Mouse (Mus musculus): ENCODE data around the gene Mapkapk3.

The Mapkapk3 gene

GRCm38 (mm10) chr9:107288711-107289110, 966 bp downstream of the Mapkapk3 start:
- no peak for DNase-seq (ENCODE audit: low read depth, low spot score)

GRCm38 (mm10) chr9:107288105-107288650, 1.5 kb downstream of the Mapkapk3 start:
- DNase-seq (ENCODE audit: low read depth, low spot score): no peak

DNA sequence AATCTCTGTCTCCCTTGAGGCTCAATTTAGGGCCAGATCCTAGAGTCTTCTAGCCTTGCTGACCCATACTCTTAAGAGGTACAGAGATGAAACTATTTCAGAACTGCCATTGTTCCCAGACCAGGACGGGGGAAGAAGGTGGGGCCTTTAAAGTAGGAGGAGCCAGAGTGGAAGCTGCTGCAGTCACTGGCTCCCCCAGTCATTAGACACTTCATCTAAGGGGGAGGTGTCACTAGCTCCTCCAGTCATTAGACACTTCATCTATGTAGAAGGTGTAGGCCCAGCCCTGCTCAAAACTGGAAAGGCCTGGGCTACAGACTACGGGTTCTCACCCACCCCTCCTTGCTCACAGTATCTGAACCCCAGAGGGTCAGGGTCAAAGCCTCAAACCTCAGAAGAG, 2.4 kb downstream of the Mapkapk3 start:
- DNase-seq (ENCODE audit: low read depth, low spot score): no peak

DNA sequence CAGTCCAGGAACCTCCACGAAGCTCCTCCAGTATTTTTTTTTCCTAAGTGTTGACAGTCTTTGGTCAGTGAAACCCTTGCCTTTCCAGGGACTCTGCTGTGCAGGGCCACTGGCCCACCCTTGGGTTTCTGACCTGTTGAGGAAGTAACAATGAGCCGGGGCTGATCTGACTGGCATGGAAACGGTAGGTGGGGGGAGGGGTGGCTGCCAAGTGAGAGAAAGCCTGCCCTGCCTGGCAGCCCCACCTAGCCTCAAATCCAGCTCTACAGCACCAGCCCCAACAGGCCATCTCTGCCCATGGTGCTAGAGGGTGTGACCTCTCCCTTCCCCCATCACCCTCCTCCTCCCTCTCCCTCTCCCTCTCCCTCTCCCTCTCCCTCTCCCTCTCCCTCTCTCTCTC, 4.7 kb downstream of the Mapkapk3 start:
- no peak for DNase-seq (ENCODE audit: low read depth, low spot score)

DNA sequence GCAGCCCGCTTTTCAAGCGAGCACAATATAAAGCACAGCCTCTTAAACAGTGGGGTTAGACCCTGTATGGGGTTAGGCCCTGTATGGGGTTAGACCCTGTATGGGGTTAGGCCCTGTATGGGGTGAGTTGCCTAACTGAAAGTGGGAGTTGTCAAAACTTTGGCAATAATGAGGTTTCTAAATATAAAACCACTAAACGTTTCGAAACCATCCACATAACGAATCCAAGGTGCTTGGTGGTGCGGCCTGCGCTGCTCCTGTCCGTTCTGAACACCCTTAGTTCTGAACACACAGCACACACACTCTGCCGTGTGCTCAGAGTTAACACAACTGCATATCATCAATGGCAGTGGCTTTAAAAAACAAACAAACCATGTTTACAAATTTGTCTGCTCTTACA, 6.7 kb downstream of the Mapkapk3 start:
- no peak for DNase-seq (ENCODE audit: low read depth, low spot score)

GRCm38 (mm10) chr9:107281241-107281987, 8.3 kb downstream of the Mapkapk3 start:
- no peak for DNase-seq (ENCODE audit: low read depth, low spot score)

DNA sequence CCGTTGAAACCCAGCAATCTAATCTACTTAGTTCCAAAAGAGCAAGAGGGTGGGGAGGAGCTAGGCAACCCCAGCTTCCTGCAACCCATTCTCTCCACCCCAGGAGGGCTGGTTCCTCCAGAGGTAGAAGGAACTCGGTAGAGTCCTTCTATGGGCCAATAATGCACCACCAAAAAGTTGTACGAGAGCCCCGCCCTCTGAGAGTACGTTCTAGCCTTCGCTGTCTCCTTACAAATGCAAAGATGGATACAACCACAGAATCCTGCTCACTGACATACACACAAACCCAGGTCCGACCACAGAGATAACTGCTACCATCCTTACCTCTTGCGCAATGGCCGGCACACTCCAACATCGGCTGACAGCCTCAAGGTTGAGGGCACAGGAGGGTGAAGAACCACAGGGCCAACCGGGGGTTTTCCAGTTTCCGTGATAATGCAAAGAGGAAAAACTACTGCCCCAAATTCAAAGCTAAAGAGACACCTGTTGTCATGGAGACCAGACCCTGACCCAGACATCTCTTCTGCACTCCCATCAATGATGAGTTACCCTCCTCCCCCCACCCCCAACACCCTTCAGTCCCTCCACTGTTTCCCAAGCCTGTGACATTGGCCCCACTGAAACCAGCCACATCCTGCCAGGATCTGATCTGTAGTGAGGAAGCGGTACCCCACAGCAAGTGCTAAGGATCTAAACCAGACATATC, 9.2 kb downstream of the Mapkapk3 start:
- DNase-seq (ENCODE audit: low read depth, low spot score): no peak

DNA sequence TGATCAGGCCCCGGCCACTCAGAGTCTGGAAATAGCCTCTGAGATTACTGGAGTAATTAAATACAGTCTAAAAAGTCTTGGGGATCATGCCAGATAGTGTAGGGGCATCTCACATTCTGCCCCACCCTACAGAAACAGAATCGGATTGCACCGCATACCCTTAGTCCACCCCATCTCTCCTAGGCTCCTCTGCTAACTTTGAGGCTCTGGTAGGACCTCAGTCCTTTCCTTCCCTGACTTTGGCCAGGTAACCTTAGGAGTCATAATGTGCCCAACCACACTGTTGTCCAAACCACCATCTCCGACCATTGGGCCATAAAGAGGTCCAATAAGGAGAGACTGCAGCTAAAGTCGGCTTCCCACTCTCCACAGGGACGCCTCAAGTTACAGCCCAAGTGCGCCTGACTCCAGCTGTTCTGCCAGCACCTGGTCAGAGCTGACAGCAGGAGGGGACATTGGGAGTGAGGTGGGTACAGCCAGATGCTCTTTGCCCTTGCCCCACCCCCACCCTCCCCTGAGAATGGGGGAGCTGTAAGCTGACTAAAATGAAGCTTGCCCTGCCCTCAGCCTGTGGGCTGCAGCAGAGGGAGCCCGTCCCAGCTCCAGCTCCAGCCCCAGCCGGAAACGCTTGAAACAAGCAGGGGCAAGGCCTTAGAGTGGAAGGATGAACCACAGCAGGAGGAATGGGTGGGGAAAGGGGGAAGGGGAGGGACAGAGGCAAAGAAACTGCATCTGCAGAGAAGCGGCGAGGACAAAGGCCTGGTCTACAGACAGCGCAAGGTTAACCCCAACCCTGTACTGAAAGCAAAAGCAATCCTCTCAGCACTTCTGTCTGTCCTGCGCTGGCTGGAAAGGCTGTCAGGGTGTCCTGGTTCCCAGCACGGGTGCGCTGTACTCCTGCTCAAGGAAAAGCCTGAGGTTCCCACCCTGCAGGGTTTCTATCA, 10.0 kb downstream of the Mapkapk3 start:
- DNase-seq (ENCODE audit: low read depth, low spot score): no peak

DNA sequence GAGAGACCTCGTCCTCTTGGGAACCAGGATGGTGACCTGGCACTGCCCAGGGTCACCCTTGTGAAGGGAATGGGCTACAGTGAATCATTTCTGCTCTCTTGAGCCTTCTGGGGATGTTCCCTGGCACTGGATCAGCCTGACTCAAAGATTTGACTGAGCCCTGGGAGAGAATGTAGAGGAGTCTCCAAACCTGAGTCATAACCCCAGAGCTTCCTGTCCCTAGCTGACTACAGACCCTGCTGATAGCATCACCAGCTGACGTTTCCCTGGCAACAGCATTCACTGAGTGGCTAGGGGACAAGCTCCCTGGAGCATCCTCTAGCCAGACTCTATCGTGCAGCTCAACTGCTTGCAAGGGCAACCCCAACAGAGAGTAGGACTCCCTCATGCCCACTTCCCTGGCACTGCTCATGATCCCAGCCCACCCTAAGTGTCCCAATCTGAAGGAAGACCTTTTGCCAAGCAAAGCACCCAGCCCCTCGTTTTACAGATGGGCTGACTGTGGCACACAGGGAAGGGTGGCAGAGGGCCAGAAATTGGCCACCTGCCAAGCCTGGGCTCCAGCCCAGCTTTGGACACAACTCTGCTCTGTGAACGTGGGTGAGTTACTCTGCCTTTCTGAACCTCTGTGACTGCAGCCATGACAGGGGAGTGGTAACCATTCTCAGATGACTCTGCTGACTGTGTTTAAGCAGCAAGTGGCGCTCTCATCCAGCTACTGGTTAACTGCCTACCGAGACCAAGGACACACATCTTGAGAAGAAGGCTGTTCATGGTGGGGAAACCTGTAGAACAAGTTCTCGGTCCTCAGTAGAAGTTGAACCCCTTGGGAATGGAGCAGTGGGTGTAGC, 10.9 kb downstream of the Mapkapk3 start:
- DNase-seq (ENCODE audit: low read depth, low spot score): no peak

DNA sequence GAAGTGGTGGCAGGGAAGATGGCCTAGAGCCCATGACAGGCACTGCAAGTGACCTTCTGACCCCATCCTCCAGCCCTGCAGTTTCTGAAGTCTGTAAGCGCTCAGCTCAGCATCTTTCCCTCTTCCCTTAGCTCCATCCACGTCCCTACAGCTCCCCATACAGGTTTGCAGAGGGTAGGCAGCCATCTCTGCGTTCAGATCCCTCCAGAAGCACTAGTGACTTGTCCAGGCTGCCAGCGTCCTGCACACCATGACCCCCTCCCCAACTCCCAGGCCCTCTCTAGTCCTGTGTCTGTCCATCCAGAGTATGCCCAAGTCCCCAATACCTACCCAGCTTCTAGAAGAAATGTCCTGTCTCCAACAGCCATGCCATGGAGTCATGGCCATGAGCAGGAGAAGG, 11.6 kb downstream of the Mapkapk3 start:
- no peak for DNase-seq (ENCODE audit: low read depth, low spot score)

DNA sequence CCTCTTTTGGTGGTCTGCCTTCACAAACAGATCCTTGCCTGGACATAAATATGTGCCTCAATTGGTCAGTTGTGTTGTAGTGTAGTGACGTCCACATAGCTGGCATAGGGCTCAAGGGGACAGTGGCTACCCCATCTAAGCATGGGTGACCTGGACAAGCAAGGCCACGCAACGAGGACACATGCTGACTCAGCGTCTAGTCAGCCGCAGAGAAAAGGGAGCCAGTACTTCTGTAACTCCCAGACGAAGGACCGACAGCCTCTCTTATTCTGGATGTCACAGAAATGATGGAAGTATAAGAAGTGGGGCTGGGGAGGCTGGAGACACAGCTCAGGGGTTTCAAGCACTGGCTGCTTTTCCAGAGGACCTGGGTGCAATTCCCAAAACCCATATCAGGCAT, 12.1 kb downstream of the Mapkapk3 start:
- no peak for DNase-seq (ENCODE audit: low read depth, low spot score)

- no peak for DNase-seq (ENCODE audit: low read depth, low spot score)
Observed at GRCm38 (mm10) chr9:107275710-107276109, 14.0 kb downstream of the Mapkapk3 start.

DNA sequence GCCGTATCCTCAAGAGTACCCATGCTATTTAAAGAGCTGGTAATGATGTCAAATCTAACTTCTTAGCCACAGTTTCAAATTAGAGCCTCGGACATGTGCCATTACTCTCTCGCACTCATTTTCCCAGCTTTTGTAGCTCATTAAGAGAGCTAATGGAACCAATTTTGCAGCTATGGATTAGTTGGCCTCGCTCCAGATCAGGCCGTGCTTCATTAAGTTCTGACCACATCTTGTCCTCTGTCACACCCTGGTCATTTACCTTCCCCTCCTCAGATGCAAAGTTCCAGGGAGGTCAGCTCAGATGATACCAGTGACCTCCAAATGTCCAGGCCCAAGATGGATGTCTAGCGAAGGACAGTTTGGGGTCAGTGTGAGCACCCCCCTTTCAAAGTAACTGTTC, 14.9 kb downstream of the Mapkapk3 start:
- DNase-seq (ENCODE audit: low read depth, low spot score): no peak

DNA sequence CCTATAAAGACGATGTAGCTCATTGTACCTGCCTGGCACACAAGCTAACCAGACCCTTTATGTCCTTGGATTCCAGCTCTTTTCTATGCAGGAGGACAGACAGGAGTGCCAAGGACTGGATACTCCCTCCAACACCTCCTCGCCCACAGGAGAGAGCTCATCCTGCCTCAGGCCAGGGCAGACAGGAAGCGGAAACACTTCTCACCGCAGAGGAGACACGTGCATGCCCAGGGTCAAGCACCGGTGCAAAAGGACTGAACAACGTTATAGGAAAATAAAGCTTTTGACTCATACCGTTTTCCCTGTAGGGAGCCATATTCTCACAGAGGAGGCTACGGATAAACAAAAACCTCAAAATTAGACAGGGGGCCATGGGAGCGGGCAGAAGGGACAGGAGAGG, 16.5 kb downstream of the Mapkapk3 start:
- no peak for DNase-seq (ENCODE audit: low read depth, low spot score)

GRCm38 (mm10) chr9:107272284-107272683, 17.4 kb downstream of the Mapkapk3 start:
- no peak for DNase-seq (ENCODE audit: low read depth, low spot score)

DNA sequence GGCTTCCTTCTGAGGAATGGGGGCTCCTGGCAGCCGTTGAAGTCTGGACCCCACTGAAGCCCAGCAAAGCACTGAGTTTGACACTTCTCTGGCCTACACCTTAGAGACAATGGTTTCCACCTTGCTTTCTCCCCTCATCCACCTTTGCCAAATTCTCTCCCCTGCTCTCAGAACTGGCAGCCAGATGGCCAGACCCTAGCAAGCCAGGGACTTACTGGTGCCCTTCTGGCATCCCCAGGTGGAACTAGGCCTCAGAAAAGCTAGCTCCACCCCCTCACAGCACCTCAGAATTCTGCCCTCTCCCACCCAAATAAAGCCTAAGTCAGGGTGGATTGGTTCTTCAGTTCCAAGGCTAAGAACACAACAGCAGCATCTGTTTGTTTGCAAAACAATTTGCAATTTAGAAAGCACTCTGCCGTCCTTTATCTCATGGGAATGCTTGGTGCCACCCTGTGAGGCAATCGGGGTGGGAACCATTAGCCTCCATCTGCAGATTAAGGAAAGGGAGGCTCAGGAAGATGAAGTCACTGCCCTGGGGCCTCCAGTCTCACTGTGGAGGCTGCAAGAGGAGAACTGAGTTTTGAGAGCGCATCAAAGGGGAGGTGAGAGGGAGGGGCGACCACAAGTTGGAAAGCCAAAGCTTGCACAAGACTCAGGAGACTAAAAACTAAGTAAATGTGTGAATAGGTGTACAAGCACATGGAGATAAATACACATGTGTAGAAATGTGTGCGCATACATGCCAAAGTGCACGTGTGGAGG, 18.3 kb downstream of the Mapkapk3 start:
- DNase-seq (ENCODE audit: low read depth, low spot score): no peak

DNA sequence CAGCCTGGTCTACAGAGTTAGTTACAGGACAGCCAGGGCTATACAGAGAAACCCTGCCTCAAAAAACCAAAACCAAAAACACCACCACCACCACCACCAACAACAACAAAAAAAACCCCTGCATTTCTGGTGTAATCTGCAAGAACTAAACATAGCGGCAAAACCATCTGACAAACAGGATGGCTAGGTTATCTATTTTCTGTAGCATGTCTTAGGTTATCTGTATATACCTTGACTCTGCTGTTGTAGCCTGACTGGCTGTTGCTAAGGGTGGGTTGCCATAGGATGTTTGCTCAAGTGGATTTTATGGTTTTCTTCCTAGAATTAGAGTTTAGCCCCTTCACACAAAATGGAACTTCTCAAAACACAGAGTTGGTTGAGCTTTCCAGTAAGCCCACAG, 19.9 kb downstream of the Mapkapk3 start:
- no peak for DNase-seq (ENCODE audit: low read depth, low spot score)

GRCm38 (mm10) chr9:107267721-107268402, 21.8 kb downstream of the Mapkapk3 start:
- no peak for DNase-seq (ENCODE audit: low read depth, low spot score)

- no peak for DNase-seq (ENCODE audit: low read depth, low spot score)
Observed at GRCm38 (mm10) chr9:107267028-107267427, 22.6 kb downstream of the Mapkapk3 start.

GRCm38 (mm10) chr9:107264731-107265130, 24.9 kb downstream of the Mapkapk3 start:
- DNase-seq (ENCODE audit: low read depth, low spot score): no peak

All from retina, adult 2 months (tissue).